Mouse (Mus musculus): ENCODE measurements around the gene Fbxl13. TPM values are rescaled to one million over a fixed set of nuclear protein-coding genes. Genes with fewer than 3 reads are reported as not detected.

The Fbxl13 gene
- total RNA-seq, 2 experiments from 2014 or later, result 0.09 to 0.12 TPM

DNA sequence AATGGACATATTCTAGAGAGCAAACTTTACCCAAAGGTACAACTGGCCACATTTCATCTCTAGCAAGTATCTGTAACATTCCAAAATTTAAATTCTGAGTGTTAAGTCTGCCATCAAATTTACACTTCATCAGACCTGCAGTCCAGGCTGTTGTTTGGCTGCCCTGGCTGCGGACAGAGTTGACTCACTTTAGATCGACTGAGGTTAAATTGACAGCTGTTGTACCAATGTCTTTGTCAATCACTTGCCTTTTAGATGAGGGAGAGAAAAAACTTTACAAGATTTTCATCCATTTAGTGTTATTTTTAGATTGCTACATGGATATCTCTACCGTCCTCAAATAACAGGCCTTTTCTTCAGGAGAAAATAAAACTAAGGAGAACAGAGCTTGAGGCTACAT lies 126.3 kb downstream of the Fbxl13 start:
- DNase-seq, result no peak

DNA sequence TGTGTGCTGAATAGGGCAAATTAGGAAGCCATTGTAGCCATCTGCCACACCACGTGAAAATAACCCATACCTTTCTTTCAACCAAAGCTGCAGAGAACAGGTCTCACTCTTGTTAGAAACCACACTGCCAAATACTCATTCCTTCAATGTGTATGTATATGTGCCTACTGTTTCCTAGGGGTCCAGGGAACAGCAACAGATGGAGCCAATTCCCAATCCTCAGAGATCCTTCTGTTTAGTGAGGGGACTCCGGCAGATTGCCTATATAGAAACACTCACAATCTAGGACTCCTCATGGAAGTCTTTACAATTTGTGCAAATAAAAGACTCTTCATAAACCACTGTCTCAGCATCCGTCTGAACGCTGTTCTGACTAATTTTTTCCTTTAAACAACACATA lies 127.2 kb downstream of the Fbxl13 start:
- DNase-seq, result no peak

DNA sequence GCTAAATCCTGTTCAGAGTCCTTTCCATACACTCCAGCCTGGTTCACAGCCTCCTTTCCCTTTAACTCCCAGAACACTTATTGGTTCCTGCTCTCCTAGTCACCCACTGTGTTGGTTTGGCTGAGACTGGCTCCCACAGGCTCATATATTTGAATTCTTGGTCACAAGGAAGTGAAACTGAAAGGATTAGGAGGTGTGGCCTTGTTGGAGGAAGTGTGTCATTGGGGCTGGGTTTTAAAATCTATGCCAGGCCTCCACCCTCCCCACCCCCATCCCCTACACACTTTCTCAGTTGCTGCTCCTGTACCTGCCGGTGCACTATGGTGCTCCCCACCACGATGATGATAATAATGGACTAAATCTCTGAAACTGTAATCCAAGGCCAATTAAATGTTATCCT lies 127.9 kb downstream of the Fbxl13 start:
- no peak for DNase-seq

DNA sequence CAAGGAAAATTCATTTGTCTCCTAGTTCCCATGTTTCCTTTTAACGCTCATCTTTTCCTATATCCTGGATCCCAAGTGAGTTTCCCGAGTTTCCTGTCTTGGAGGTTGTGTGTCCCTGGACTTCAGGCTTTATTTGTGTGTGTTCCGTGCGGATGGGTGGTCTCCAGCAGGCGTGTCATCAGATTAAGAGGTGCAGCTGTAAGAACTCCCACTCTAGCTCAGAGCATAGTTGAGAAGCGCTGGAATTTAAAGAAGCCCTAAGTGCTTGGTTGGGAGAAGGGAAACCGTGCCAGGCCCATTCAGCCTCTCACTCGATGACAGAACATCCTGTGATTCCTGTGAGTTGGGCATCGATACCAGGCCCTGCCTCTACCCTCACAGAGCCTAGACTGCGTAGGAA lies 132.1 kb downstream of the Fbxl13 start:
- no peak for DNase-seq

GRCm38 (mm10) chr5:21509801-21510200 lies 135.6 kb downstream of the Fbxl13 start:
- no peak for DNase-seq

- no peak for DNase-seq
Observed at GRCm38 (mm10) chr5:21506887-21507286, 138.5 kb downstream of the Fbxl13 start.

DNA sequence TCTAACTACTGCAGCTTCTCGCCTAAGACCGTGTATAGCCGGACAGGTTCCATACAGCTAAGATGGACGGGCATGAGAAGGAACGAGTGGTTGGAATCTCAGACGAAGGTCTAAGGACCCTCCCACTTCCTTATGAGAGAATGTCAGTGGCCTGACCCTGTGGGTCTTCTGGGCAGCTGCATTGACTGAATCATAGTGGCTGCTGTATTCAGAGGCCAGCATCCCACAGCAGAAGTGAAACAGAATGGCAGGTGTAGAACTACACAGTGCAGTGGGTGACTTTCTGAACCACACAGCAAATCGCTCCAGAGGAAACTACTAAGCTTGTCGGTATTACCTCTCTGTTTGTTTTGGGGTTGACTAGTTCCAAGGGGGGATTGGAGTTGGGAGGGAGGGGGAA lies 140.3 kb downstream of the Fbxl13 start:
- no peak for DNase-seq

- no peak for DNase-seq
Observed at GRCm38 (mm10) chr5:21502936-21503610, 142.4 kb downstream of the Fbxl13 start.

- DNase-seq, result no peak
Observed at GRCm38 (mm10) chr5:21500941-21501340, 144.5 kb downstream of the Fbxl13 start.

GRCm38 (mm10) chr5:21500133-21500532 lies 145.3 kb downstream of the Fbxl13 start:
- DNase-seq, result no peak

DNA sequence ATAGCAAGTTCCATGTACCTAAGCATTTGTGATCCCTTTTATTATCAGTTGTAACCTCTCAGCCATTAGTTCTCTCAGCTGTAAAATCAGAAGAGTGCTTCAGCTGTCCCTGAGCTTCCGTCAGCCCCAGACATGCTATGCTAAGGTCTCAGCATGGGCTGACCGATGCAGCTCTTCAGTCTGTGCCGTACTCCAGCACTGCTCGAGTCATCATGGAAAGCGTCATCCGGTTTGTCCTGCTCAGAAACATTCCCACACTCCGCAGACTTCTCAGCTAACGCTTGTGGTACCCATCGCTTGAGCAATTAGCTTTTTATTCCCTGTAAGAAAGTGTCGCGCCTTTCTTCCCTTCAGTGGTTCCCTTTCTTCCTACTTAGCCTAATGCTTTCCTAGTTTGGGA lies 146.5 kb downstream of the Fbxl13 start:
- no peak for DNase-seq

GRCm38 (mm10) chr5:21498490-21498889 lies 146.9 kb downstream of the Fbxl13 start:
- no peak for DNase-seq

DNA sequence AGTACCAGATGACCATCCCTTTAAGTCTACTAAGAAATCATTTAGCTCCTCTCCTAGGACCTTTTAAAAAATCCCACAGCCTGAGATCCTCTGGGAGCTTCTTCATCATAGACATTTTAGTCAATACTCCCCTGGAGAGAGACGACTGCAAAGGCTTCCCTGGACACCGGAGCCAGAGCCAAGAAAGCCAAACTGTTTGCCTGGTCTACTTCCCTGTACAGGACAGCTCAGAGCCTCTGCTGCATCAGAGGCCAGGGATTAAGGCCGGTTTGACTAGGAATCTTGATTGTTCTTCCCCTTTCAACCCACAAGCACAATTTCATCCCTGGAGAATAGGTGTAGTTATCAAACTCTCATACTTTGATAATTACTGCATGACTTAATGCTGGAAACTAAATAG lies 148.6 kb downstream of the Fbxl13 start:
- DNase-seq, result no peak

DNA sequence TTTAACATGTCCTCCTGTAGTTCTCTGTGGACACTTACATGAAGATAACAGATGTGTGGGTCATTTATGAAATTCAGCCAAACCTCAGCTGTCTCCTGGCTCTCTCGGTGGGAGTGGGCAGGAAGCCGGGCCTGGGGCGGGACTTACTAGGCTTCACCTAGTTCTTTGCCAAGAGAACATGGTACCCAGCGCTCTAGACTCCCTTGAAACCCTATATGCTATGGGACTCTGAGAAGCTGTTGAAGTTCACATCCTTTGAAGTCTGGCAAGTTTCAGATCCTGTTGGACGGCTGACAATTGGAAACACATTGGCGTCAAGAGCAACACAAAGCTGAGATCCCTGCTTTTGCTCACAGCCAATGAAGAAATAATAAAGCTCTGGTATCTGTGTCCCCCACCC lies 149.1 kb downstream of the Fbxl13 start:
- DNase-seq, result peak; percentile 47

- DNase-seq, result no peak
Observed at GRCm38 (mm10) chr5:21494781-21495180, 150.7 kb downstream of the Fbxl13 start.

DNA sequence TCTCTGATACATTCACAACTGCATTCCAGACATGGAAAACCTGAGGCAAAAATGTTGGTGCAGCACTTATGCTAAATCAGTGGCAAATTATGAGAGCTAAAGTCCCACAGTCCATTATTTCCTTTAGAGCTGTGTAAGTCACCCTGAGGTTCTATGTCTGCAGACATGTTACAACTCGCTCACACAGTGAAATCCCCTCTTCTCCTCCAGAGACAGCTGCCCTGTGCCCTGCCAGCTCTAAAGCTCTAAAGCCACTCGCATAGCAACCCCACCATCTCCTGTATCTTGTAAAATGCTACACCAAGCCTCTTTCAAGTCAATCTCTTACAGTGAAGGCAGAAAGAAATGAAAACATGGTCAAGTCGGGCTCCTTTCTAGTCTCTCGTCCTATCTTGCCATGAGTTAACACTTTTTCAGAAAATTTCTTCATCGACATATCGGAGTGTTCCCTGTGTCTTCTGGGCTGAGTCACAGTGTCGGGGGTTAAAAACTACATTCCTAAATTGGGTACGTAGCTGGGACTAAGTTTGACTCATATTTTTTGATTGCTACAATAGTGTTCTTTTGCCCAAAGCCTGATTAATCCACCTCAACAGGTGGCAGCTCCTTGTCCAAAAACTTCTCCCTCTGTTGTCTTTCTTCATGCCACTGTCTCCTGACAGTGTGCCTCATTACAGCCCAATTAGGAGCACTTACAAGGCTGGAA lies 152.0 kb downstream of the Fbxl13 start:
- no peak for DNase-seq

- no peak for DNase-seq
Observed at GRCm38 (mm10) chr5:21492213-21492612, 153.2 kb downstream of the Fbxl13 start.

DNA sequence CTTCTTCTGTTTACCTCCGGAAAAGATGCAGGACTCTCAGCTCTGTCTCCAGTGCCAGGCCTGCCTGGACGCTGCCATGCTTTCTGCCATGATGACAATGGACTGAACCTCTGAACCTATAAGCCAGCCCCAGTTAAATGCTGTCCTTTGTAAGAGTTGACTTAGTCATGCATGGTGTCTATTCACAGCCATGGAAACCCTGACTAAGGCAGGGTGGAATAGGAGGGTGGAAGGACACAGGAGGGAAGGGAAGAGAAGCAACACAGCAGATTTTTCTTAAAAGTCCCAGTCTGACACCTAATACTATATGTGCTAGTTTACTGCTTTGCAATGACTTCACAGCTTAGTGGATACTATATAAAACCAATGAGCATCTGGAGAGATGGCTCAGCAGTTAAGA lies 154.0 kb downstream of the Fbxl13 start:
- no peak for DNase-seq

- no peak for DNase-seq
Observed at GRCm38 (mm10) chr5:21489135-21489534, 156.3 kb downstream of the Fbxl13 start.

- DNase-seq, result peak; percentile 37
Observed at GRCm38 (mm10) chr5:21488506-21488905, 156.9 kb downstream of the Fbxl13 start.

DNA sequence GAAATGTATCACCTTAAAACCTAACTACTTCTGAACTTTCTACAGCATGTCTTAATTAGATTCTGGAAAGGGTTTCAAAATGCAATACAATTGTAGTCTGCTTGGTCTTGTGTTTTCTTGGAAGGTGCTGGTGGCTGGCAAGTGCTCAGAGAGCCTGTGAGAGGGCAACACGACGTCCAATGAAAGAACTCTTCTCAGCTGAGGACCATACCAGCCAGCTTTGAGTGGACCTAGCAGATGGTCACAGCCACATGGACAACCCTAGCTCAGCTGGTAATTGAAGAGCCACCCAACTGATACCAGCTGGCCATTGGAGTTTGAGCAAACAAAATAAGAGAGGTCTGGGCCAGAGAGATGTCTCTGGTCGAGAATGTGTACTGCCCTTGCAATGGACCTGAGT lies 157.7 kb downstream of the Fbxl13 start:
- no peak for DNase-seq

DNA sequence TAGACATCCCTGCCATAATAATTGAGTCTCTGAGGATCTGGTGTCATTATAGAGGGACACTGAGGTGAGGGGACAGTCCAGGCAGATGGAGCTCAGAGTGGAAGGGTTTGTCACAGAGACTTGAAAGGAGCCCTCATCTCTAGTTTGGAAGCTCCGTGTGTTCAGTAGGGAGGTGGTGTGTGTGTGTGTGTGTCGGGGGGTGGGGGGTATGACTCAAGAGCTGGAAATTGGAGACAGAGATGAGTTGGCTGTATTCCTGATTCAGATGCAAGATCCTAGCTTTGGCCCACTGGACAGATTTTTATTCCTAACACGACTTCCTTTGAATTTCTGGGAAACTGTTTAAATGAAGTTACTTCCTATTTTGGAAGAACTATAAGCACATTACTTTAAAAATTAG lies 158.1 kb downstream of the Fbxl13 start:
- no peak for DNase-seq

- DNase-seq, result no peak
Observed at GRCm38 (mm10) chr5:21486798-21487197, 158.6 kb downstream of the Fbxl13 start.

DNA sequence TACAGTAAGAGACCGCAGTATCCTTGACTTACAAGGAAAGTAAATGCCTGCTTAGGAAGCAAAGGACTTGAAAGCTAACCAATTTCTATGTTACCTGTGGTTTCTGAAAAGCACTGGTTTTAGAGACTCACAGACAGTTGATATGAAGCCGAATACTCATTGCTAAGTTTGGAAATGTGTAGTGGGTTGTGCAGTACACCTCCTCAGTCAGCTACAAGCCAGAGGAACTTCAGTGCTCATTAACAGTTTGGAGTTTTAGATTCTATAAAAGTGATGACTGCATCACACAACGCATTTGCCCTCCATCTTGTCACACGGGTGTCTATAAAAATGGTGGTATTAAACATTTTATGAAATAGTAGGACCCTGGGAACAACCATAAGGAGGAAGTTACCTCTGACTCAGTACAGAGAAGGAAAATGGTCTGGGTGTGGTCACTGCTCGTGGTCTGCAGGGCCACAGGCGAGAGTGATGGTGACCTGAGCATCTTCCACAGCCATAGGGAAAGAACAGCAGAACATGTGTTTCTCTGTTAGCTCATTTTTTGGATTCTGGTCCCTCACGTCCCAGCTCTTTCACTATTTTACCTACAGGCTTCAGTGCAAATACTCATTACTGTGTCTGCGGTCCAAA lies 160.1 kb downstream of the Fbxl13 start:
- DNase-seq, result no peak

Measured in heart, postnatal 4 days (tissue).